Mouse (Mus musculus) embryo, embryonic 11 days (tissue): ENCODE measurements around the gene Lrrc55.
A peak's percentile ranks its signal among the peaks of the same experiment; 100 is the strongest.

Experiments
- DNase-seq: peaks from one replicate; pipeline ENCODE4 v3.0.0-alpha.2; 2015

The Lrrc55 gene

DNA sequence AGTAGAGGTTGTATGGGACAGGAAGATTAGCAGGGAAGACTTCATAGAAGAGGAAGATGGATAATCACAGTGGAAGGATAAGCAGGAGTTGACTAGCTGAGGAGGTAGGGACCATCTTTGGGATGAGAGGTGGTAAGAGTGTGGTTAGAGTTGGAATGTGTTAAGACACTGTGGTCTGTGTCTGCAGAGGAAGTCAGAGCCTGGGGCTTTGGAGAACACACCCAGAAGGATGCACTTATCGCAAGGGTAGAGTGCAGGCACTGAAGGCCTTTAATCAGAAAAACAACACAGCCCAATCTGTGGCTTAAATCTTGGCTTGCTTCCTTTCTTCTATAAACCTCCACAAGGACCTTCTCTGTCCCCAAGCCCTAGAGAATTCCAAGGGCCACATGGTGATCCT, 28.7 kb downstream of the Lrrc55 start:
- DNase-seq, result no peak

DNA sequence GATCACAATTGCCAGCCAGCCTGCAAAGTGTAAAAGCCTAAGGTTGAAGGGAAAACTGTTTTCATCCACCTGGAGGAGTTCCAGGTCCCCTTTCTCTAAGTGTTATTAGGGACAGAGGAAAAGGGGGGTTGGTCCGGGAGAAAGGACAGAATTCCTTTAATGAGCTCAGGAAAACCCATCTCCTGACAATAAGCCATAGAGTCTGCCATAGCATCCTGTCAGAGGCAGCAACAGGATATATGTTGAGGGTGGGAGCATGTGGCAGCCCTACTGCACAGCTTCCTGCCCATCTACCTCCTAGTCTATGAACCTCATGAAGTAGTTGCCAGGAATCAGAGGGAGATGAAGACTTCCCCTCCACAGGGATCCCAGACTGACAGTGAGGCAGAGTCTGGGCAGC, 29.4 kb downstream of the Lrrc55 start:
- no peak for DNase-seq

DNA sequence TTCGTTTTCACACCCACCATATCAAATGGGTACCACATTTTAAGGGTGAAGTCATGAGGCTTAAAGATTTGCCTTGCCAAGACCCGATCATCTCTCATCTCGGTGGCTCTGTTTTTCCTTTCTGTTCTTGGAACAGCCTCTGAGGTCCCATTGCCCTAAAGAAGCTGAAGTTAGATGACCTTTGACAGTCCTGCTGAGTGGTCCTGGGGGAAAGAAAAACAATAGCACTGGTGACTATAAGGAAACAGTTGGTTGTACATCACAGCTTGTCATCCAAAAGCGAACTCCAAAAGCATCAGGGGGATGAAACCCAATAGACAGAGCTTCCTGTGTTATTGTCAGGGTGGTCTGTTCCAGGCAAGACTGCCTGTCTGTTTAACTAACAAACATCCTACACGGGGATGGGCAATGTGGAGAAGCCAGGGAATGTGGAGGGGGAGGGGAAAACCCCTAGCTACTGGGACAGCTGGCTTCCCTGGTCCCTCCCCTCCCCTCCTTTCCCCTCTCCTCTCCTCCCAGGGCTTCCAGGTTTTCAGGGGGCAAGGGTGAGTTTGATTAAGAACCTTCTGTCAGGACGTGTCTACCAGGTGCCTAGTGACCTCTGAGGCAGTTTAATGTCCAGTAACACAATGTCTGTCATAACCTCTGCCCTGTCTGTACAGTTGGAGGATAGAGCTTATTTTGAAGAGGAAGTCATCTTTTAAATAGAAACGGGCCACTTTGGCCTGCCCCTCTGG, 33.5 kb downstream of the Lrrc55 start:
- peak; percentile 68 for DNase-seq

DNA sequence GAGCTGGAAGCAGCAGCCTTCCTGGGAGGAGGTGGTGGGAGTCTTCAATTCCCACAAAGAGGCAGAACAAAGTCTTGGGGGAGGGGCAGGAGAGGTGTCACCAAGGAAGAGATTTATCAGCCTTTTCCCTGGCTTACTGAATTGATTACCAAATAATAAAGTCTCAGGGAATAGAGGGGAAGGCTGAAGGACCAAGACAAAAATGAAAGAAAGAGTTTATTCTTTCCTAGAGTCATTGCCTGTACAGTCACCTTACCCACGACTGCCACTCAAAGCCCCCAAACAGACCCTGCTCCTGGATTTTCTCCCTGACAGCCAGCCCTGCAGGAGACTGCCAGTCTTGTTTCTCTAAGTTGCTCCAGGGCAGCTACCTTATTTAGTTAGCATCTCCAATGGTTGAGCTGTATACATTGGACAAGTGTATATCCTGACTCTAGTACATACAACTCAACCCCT, 35.3 kb downstream of the Lrrc55 start:
- DNase-seq, result peak; percentile 58

DNA sequence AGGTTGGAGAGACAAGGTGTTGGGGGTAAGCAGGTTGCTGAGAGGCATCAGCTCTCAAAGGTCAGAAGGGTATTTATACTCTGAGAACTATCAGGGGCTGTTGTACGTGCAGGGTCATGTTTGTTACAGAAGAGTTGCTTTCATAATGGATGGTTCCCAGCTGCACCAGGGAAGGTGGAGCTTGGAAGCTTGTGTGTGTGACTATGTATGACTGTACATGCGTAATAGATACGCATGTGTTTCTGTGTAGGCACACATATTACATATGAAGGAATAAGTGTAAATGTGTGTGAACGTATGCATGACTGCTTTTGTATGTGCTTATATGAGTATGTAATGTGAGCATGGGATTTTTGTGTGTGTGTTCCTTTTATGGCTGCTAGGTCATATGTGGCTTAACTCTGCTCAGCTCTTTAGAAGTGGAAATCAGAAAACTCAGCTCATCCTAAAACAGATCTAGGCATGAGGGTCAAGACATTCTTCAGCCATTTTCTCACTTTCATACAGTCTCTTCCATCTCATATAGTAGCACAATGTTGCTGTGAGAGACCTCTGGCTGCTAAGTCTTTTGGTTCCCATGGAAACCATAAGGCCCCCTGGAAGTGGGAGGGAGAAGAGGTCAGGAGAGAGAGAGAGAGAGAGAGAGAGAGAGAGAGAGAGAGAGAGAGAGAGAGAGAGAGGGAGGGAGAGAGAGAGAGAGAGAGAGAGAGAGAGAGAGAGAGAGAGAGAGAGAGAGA, 35.9 kb downstream of the Lrrc55 start:
- DNase-seq, result peak; percentile 42

DNA sequence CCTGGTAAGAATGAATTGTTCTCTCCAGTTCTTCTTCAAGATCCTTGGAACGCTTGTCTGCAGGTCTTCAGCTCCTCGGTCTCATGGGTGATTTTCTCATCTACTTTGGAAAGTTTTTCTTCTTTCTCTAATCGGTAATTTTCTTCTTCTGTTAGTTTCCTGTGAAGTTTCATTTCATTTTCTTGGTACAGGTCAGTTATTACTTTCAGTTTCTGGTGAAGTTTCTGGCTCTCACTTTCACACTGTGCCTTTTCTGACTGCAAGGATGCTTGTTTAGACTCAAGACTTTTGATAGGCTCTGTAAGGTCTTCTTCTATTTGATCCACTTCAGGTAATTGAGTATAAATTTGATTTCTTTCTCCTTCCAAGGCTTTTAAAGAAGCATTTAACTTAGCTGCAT, 39.6 kb downstream of the Lrrc55 start:
- no peak for DNase-seq

DNA sequence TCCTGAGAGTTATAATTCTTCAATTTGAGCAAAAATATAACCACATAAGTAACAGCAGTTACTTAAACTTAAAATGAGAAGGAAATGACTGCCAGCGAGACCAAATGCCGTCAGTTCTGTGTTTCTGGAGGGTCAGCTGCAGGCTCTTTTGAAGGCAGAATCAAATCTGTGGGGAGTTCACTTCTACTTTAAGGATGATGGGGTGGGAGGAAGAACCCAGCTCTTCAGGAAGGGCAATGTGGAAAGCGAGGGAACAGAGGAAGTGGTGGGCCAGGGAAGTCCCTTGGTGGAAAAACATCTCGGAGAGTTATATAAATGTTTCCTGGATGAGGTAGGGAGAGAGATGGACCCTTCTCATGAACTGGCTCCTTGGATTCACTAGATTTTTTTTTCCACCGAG, 40.9 kb downstream of the Lrrc55 start:
- no peak for DNase-seq

DNA sequence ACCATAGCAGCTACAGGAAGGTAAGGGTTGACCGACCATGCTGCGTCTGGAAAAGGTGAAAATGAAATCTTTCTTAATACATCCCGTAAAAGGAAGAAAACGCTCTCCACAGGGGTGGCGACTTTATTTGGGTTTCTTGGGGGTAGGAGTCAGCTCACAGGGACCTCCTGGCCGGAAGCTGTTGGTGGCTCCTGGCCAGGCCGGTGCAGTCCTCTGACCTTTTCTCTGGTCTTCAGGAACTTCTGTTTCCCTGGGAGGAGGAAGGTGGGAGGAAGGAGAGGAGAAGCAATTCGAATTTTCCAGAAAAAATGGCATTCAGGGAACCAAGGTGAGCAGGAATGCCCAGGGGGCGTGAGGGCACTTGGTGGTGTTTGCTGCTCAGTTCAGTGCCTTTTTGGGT, 41.7 kb downstream of the Lrrc55 start:
- no peak for DNase-seq

DNA sequence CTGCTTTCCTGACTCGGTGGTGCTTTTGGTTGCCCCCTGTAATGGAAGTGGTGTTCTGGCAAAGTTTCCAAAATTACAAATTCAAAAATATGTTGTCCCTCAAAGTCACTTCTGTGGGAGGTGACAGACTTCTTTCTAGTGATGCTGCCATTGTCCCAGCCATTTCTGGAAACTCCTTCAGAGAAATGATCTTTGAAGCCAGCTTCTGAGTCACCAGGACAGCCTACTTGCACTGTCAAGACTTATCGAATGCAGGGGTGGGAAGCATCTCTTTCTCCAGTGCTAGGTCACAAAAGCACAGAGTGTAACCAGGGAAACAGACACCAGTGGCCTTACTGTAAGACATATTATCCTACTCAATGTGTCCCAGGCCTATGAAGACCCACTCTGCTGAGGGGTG, 45.8 kb downstream of the Lrrc55 start:
- DNase-seq, result no peak

DNA sequence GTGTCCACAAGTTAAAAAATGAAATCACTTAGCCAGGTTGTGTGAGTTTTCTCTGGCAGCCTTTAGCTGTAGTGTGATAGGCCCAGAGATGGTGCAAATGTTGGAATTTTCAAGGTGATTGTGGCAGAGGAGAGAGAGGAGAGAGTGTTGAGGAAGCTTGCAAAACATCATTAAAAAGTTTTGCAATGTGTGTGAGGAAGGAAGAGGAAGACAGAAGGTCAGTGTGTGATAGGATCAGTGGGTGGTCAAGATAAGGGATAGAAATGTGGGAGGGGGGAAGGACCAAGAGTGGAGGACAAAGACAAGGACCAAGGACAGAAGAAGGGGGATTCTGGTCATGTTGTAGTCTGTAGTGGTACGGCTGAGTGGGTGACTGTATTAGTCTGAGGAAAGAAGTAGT, 46.6 kb downstream of the Lrrc55 start:
- DNase-seq, result no peak

DNA sequence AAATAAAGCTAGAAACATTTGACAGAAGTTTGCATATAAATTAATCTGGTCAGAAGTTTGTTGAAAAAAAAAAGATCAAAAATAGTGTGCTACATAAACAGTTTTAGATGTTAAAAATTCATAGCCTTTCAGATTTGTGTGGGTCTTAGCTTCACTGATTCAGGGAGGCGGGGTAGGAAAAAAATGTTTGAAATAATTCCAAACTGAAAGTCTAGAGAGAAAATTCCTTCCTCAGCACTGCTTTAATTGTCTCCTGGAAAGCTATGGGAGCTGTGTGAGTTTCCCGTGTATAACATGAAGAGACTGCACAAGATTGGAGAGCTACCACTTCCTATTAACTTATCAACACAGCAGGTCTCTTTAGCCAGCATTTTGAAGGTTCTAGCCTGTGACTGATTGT, 49.5 kb downstream of the Lrrc55 start:
- no peak for DNase-seq

DNA sequence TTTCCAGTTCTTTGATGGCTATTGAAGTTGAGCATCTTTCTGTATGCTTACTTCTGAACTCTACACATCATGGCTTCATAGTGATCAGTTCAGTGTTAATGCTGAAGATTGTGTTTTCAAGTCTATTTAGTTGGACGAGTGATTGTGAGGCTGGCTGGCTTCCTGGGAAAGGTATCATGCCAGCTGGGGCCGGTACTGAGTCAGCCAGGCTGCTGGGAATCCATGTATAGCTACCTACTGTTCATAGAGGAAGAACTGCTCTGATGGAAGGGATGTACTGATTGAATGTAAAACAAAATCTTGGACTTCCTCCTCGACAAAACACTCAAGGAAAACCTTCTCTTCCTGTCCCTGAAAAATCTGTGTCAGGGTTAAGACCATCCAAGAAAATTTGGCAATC, 51.7 kb downstream of the Lrrc55 start:
- no peak for DNase-seq

DNA sequence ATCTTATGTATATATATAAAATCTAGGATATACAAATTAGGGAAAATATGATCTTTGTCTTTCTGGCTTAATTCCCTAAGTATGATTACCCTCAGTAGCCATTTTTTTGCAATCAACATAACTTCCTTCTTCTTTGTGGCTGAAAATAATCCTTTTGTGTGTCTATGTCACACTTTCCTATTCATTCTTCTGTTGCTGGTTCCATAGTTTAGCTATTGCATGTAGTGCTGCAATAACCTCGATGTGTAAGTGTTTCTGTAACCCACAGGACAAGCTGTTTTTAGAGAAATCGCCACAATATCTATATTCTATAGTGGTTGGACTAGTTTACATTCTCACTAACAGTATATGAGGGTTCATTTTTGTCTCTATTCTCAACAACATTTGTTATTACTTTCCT, 52.1 kb downstream of the Lrrc55 start:
- DNase-seq, result no peak

DNA sequence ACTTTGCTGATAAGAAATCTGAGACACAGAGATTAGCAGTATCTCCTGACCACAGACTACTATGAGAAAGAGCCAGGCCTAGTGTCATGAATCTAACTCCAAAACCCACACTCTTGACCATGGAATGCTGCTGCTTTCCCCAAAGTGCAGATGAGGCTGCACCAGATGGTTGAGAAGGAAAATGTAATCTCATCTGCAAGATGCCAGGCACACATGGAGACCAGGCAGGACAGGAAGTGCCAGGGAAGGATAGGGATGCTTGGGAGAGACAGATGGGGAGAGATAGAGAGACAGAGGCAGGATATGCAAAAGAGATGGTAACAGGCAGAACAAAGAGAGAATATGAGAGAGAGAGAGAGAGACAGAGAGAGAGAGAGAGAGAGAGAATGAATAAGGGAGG, 56.2 kb downstream of the Lrrc55 start:
- no peak for DNase-seq

DNA sequence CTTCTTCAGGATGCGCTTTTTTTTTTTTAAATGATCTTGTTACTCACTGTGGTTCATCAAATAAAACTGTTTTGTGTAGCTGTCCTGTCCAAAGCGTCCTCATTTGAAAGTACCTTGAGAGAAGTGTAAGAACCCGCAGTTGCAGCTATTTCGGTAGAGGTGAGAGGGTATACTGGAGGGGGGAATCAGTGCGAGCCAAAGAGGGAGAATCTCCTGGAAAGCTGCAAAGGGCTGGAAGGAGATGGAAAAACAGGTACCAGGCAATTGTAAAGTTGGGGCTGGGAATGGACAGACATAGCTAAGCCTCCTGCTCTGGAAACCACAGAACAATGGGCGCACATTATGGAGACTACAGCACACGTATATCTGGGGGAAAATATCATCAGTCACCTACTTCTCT, 57.2 kb downstream of the Lrrc55 start:
- DNase-seq, result no peak

DNA sequence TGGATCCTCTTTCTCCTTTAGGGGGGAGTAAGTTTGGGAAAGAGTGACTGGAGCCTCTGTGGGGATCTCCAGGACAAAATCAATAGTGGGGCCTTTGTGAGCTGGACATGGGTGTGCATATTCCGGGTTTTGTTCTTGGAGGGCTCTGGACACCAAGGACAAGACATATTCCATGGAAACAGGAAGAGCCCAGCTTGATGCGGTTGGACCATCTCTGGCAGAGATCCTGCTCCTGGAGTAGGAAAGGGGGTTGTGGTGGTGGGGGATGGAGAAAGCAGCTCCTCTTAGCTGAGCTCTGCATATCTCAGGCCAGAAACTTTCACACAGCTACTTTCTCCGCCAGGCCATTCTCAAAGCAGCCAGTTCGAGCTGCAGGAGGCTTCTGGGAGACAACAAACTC, 57.6 kb downstream of the Lrrc55 start:
- no peak for DNase-seq

DNA sequence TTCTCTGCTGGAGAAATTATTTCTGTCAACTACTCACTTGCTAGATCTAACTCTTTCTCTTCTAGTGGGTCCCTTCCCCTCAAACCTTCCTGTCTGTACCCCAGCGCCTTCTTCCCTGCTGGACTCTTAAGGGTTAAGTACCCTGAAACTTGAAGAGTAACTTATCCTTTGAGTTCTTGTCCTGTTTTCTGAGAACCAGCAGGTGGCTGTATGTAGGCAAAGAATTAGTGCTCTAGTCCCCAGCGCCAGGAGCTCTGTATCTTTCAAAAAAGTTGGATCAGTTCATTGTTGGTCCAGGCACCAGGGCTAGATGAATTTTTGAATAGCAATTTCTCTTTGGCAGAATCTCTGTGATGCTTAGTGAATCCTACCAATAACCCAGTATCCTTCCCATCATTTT, 58.9 kb downstream of the Lrrc55 start:
- DNase-seq, result no peak

DNA sequence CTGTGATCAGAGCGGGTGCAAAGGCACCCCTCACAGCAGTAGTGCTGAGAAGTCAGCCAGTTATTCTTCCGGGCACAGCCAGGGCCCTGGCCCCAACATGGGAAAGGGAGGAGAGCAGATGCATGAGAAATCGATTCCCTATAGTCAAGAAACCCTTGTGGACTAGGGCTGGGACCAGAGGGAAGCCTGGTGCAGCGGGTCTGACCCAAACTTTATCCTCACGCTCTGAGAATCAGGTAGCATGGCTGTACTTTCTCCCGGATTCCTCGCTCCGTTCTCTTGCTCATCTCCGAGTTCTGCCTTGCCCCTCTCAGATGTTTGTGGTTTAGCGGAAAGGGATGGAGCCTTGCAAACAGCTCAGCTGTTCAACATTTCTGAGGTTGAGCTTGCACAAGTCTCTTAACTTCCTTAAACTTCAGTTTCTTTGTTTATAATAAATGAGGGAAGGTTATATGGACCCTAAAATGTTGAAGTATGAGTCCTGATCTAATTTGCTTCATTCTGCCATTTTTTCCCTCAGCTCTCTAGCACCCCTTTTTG, 59.3 kb downstream of the Lrrc55 start:
- DNase-seq, result no peak

DNA sequence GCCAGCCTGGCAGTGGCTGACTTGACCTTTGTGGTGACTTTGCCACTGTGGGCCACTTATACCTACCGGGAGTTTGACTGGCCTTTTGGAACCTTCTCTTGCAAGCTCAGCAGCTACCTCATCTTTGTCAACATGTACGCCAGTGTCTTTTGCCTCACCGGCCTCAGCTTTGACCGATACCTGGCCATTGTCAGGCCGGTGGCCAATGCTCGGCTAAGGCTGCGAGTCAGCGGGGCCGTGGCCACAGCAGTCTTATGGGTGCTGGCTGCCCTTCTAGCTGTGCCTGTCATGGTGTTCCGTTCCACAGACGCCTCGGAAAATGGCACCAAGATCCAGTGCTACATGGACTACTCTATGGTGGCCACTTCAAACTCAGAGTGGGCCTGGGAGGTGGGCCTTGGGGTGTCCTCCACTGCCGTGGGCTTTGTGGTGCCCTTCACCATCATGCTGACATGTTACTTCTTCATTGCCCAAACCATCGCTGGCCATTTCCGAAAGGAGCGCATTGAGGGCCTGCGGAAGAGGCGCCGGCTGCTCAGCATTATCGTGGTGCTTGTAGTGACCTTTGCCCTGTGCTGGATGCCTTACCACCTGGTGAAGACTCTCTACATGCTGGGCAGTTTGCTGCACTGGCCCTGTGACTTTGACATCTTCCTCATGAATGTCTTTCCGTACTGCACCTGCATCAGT, 60.0 kb downstream of the Lrrc55 start:
- DNase-seq, result no peak

DNA sequence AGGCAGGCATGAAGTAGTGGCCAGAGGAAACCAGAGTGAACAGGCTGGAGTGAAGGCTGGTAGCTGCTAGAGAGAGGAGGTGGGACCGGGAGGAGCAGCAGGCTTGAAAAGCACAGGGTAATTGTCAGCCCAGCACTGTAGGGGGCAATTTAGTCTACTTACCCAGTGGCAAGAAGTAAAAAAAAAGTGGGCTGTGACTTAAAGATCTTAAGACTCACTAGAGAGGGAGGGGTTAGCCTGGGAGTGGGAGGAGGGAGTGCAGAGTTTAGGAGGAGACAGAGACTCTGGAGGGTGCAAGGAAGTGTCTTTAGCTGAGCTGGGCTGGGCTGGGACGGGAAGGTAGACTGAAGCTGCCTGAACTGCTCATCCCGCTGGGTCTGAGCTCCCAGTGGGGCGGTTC, 60.9 kb downstream of the Lrrc55 start, which contains the start of gene Aplnr:
TSS of gene Aplnr (plus strand) at position 137 of the 400 bp plus-strand sequence.
- DNase-seq, result peak; percentile 39

DNA sequence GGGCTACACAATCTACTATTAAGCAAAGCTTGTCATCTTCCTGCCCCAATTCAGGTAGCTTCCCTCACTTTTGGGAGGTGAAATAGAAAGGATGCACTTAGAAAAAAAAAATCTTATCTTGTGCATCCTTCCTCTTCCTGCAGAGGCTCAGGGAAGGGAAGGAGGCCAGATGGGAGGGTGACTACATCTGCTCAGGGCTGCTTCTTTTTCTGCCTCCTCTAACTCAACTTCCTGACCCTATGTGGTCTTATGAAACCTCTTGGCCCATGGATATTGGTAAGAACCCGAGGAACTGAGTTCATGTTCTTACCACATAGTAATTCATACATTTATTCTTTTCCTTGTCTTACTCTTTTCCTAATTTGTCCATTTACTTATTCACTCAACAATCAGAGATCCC, 61.9 kb downstream of the Lrrc55 start:
- DNase-seq, result no peak

DNA sequence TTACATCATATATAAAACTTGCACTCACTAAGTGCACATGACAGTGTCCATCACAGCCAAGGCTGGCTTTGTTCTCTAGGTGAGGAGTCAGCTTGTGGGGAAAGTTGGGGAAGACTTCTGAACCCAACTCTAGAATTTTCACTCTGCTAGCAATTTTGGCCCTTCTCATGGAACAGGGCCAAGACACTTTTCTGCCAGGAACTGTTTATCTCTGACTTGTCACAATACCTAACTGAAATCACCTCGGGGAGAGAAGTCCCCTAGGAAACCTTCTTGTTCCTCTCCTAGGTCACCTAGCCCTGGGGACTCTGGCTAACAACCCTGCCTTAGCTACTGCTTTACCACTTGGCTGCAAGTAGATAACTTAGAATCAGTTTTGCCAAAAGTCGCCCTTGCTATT, 64.8 kb downstream of the Lrrc55 start:
- DNase-seq, result no peak

DNA sequence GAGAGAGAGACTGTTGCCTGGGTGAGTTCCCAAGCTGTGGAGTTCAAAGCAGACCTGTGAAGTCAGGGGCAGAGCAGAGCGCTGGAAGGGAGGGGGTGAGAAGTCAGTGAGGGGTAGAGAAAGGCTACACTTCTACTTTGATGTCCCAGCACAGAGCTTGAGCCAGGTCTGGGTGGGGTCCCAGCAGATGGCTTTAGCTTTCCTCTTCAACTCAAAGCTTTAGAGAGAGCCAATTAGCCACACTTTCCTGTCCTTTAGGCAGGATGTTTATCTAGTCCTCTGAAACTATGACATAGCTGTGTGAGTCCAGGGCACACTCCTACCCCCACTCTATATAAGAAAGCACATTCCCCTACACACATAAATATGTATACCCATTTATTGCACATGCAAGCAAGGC, 65.3 kb downstream of the Lrrc55 start:
- no peak for DNase-seq

DNA sequence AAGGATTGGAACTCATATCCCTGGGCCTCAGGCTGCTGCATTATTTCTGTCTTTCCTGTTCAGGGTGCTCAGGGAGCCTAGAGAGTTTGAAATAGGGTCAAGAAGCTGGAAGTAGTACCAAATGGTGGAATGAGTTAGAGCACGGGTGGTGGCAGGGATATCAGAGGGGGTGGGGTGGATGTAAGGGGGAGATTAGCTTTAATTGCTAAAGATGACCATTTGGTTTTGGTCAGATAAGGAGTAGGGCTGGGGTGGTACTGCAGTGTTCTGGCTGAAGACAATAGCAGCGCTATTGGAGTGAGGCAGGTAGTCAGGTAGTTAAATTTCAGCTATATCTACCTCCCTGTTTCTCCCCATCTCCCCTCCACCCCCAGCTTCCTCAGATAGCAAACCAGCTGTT, 65.8 kb downstream of the Lrrc55 start:
- no peak for DNase-seq
